Mouse (Mus musculus) spleen, postnatal 14 days (tissue): Measurements from ENCODE around the gene Lipo1.
"Not testable (repeated sequence)": the region's sequence is repeated elsewhere in the genome, so short reads cannot be mapped to it uniquely, and the experiment has no call there.

Experiments used
- DNase-seq, 2 experiments: peaks; one replicate each; pipeline ENCODE4 v3.0.0; 2021 to 2022; ENCODE audit warnings: low spot score in 2 of 2

The Lipo1 gene

DNA sequence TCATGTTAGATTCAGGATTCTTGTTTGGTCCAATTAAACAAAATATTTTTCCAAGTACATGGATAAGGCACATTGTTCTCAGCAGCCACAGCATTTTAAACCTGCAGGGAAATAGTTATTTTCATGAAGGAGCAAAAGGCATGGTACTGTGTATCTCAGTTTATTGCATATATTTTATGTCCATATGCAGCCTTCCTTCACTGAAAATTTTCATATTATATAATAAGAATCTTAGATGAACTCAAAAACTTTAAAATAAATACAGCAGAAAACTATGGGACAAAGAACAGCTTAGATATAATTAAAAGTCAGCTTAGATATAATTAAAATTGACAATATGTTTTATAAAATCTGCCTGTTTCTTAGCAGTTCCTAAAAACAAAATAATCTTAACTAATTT lies at the start of gene Lipo1:
Lipo1 (minus strand) TSS at position 101 of the 400 bp plus-strand sequence.
- DNase-seq, result not testable (repeated sequence)

DNA sequence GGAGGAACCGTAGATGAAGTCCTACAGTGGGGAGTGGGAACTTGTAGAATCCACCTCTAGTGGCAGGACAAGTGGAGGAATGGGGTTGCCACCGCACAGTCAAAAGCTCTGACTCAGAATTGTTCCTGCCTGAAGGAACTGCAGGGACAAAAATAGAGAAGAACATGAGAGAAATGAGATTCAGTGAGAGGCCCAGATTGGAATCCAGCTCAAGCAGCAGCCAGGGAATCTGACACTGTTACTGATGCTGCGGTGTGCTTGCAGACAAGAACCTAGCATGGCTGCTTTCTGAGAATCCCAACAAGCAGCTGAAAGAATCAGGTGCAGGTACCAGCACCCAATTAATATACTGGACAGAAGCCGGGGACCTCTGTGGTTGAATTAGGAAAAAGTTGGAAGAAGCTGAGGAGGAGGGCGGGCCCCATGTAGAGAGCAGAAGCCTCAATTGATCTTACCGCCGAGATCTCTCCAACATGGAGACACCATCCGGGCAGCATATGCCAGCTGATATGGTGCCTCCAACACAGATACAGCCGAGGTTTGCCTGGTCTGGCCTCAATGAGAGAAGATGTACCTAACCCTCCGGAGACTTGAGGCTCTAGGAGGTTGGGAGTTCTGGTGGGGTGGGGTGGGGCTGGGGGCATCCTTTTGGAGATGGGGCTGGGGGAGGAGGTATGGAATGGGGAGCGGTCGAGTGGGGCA lies 532 bp downstream of the Lipo1 start:
- no peak for DNase-seq

DNA sequence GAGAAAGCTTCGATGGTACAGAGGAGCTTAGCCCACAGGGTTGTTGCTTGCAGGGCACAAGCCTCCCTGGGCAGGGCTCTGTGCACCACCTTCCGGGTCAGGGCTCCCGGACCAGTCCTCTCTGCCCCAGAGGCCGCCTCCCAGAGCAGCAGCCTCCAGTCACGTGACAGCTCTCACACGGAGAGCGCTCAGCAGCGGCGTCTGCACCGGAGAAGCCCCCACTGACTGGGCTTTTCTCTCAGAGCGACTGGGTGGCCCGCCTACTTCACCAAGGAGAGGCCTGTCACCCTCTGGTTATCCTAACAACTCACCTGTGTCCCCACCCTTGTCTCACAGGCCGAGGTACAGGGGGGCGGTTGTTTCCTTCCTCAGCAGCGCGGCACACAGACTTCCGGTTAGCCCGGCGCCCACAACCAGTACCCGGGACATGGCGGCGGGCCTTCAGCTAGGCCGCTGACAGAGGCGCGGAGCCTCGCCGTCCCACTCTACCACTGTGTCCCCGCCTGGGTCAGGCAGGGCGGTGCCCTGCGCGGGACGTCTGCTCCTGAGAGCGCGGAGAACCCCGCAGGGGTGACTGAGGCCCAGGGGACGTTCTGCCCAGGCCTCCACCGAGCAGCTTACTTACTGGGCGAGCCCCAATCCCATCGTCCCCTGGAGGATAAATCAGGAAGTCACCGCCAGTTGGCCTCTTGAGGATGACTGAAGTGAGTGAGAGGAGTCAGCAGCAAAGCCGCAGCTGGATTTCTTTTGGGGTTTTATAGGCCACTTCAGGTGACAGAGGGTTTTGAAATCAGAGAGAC lies 25.8 kb downstream of the Lipo1 start, which contains the start of gene Lipo3:
Lipo3 (minus strand) TSS at position 665 of the 800 bp plus-strand sequence.
- peak; percentile 1 to 7 for DNase-seq

DNA sequence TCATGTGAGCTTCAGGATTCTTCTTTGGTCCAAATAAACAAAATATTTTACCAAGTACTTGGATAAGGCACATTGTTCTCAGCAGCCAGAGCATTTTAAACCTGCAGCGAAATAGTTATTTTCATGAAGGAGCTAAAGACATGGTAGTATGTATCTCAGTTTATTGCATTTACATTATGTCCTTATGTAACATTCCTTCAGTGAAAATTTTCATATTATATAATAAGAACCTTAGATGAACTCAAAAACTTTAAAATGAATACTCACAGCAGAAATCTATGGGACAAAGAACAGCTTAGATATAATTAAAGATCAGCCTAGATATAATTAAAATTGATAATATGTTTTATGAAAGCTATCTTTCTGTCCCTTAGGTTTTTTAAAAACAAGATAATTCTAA lies 36.0 kb downstream of the Lipo1 start, which contains the start of gene Lipo2:
Lipo2 (minus strand) TSS at position 101 of the 400 bp plus-strand sequence.
- not testable (repeated sequence) for DNase-seq
